Mouse (Mus musculus): ENCODE results near the gene Lamp3.
A peak's percentile ranks its signal among the peaks of the same experiment; 100 is the strongest.
"Not testable (repeated sequence)": the region's sequence is repeated elsewhere in the genome, so short reads cannot be mapped to it uniquely, and the experiment has no call there.

Gene Lamp3

GRCm38 (mm10) chr16:19706216-19706615, at the start of gene Lamp3:
Lamp3 (minus strand) TSS chr16:19706375.
- DNase-seq (ENCODE audit: low read depth, low spot score) = no peak

GRCm38 (mm10) chr16:19732896-19733295, 26.7 kb upstream of the Lamp3 start:
- no peak for DNase-seq (ENCODE audit: low read depth, low spot score)

- DNase-seq (ENCODE audit: low read depth, low spot score) = peak; percentile 20
These were observed 18.0 kb upstream of the Lamp3 start for GRCm38 (mm10) chr16:19724139-19724538.

GRCm38 (mm10) chr16:19720959-19721358, 14.8 kb upstream of the Lamp3 start:
- DNase-seq (ENCODE audit: low read depth, low spot score) = no peak

DNA sequence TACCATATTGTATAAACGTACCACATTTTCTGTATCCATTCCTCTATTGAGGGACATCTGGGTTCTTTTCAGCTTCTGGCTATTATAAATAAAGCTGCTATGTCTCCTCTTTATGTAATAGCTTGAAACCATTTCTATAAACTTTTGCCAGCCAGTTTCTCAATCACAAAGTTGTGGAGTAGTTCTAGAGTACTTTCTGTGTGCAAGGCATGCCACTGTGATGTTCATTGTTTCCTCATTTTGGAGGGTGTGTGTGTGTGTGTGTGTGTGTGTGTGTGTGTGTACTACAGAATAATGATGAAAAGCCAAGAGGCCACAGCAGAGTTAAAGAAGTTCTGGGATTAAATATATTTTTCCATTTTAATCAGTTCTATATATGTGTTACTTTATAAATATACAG, 1.2 kb upstream of the Lamp3 start:
- no peak for DNase-seq (ENCODE audit: low read depth, low spot score)

GRCm38 (mm10) chr16:19699207-19699606, 7.0 kb downstream of the Lamp3 start:
- DNase-seq (ENCODE audit: low read depth, low spot score) = no peak

GRCm38 (mm10) chr16:19670768-19671357, 35.3 kb downstream of the Lamp3 start:
- no peak for DNase-seq (ENCODE audit: low read depth, low spot score)

- peak; percentile 50 for DNase-seq (ENCODE audit: low read depth, low spot score)
These were observed 39.9 kb downstream of the Lamp3 start for GRCm38 (mm10) chr16:19666312-19666711.

DNA sequence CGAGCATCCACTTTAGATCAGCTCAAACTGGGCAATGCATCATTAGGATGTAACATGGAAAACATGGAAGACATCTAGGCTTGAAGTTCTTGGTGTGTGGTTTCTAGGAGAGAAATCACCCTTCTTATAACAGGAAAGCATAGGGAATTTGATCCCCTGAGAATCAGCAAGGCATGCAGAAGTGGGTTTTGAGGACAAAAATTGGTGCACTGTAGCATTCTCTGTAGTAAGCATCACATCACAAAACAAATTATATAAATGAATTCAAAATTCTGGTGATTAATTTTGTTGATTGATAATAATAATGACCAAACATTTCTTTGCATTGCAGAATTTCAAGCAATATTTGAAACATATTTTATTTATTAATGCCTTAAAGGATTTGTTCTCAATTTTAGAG, 76.4 kb downstream of the Lamp3 start, which contains the start of gene Olfr171:
Gene Olfr171, minus strand, starts transcription at position 101 of the 400 bp plus-strand sequence.
- no peak for DNase-seq (ENCODE audit: low read depth, low spot score)

DNA sequence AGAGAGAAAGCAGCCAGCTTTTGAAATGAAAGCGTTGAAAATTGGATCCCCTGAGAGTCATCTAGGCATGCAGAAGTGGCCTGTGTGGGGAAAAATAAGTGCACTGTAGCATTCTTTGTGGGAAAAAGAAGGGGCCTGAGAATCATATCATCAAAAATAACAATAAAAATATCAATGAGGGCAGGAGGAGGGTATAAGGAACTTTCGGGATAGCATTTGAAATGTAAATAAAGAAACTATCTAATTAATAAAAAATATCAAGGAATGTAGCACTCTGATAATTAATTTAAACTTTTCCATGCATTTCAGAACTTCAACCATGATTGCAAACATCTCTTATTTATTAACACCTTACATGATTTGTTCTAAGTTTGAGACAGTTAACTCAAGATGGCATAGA, 94.4 kb downstream of the Lamp3 start, which contains the start of gene Olfr170:
Gene Olfr170, minus strand, starts transcription at position 101 of the 400 bp plus-strand sequence.
- DNase-seq (ENCODE audit: low read depth, low spot score) = not testable (repeated sequence)

Measured in 3T3-L1 (cell line).